Mouse (Mus musculus): ENCODE measurements around the gene Ptx4.
A peak's percentile ranks its signal among the peaks of the same experiment; 100 is the strongest.

Gene Ptx4

GRCm38 (mm10) chr17:25120406-25120805, at the start of gene Ptx4:
Gene Ptx4, plus strand, starts transcription at chr17:25120760.
- no peak for DNase-seq (ENCODE audit: low read depth, low spot score)

DNA sequence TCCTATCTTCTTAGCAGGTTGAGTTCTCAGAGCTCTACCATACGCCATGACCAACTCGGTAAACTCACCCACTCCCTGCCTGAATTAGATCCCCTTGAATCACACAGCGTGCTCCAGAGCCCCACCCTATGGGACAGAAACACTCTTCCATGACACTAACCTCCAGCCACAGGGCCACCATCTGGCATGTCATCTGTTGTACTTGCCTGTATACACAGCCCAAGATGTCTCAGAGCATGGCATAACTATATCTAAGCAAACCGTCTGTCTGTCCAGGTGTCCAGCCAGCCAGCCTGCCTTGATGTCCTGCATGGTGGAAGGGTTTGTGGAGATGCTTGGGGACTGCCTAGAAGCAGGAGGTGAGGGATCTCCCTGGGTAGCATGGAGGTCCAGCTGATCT, 43.7 kb upstream of the Ptx4 start:
- no peak for DNase-seq (ENCODE audit: low read depth, low spot score)

GRCm38 (mm10) chr17:25077771-25078372, 42.7 kb upstream of the Ptx4 start:
- DNase-seq (ENCODE audit: low read depth, low spot score), result no peak

- no peak for DNase-seq (ENCODE audit: low read depth, low spot score)
Observed at GRCm38 (mm10) chr17:25080210-25080609, 40.4 kb upstream of the Ptx4 start.

DNA sequence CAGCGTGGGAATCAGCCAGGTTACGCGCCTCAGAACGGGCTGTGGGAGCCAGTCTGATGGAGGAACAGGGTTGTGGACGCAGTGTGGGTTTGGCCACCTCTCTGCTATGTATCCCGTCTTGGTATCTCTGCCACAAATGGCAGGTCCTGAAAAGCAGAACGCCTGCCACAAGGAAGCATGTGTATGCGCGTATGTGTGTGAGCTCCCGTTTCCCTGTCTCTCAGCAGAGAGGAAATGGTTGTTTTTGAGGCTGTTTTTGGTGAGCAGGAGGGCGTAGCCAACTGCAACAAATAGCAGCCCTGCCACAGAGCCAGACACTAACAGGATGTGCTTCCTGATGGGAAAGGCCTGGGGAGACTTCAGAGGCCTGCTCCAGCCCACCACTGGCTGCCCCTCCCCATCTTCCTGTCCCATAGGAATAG, 39.6 kb upstream of the Ptx4 start:
- no peak for DNase-seq (ENCODE audit: low read depth, low spot score)

GRCm38 (mm10) chr17:25082081-25082847, 38.3 kb upstream of the Ptx4 start:
- DNase-seq (ENCODE audit: low read depth, low spot score), result no peak

DNA sequence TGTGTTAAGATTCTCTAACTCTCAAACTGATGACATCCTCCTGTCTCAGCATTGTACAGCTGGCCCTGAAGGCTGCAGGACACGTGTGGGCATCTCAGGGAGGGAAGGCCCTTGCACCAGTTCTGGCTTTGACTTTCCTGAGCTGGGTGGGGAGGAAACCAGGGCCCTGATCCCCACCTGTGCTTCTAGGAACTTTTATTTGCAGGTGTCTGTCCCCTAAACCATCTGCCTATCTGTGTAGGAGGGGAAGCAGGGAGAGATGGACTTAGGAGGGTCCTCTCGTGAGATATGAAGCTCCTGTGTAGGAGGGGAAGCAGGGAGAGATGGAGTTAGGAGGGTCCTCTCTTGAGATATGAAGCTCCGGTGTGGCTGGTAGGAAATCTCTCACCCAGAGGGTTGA, 37.7 kb upstream of the Ptx4 start:
- DNase-seq (ENCODE audit: low read depth, low spot score), result no peak

- peak; percentile 95 for DNase-seq (ENCODE audit: low read depth, low spot score)
Observed at GRCm38 (mm10) chr17:25083444-25083931, 37.1 kb upstream of the Ptx4 start, which contains the start of gene Tmem204. Gene Tmem204, minus strand, starts transcription at chr17:25083591.

GRCm38 (mm10) chr17:25084835-25085385, 35.6 kb upstream of the Ptx4 start:
- peak; percentile 18 for DNase-seq (ENCODE audit: low read depth, low spot score)

- DNase-seq (ENCODE audit: low read depth, low spot score), result no peak
Observed at GRCm38 (mm10) chr17:25086724-25087123, 33.8 kb upstream of the Ptx4 start.

- DNase-seq (ENCODE audit: low read depth, low spot score), result no peak
Observed at GRCm38 (mm10) chr17:25089158-25089557, 31.4 kb upstream of the Ptx4 start.

DNA sequence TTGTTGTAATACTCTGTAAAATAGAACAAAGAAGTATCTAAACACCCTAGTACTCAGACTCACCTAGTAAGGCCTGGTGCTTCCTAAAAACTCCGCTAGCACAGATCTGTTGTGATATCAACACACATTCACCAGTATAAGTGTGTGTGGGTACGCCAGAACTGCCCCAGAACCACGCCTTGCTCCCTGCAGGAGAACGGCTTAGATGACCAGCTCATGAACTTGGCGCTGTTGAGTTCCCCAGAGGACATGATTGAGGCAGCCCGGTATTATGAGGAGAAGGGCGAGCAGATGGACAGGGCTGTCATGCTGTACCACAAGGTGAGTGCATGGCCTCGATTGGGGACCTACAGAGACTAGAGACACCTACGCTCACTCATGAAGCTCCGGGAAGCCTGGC, 30.1 kb upstream of the Ptx4 start:
- DNase-seq (ENCODE audit: low read depth, low spot score), result no peak

GRCm38 (mm10) chr17:25096221-25096620, 24.3 kb upstream of the Ptx4 start:
- DNase-seq (ENCODE audit: low read depth, low spot score), result no peak

- no peak for DNase-seq (ENCODE audit: low read depth, low spot score)
Observed at GRCm38 (mm10) chr17:25100052-25100451, 20.5 kb upstream of the Ptx4 start.

GRCm38 (mm10) chr17:25101338-25101737, 19.2 kb upstream of the Ptx4 start:
- DNase-seq (ENCODE audit: low read depth, low spot score), result no peak

DNA sequence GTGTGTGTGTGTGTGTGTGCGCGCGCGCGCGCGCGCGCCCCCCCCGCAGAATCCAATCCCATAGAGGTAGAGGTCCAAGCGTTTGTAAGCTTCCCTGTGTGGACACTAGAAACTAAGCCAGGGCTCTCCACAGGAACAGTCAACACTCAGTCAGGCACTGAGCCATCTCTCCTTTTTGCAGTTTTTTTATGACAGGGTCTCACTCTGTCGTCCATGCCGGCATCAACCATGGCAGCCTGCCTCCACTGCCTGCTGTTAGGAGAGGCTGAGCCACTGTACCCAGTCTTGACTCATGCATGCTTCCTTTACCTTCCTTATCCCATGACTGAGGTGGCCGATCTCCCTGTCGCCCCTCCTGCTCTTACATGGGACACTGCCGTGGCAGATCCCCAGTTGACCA, 12.8 kb upstream of the Ptx4 start:
- DNase-seq (ENCODE audit: low read depth, low spot score), result no peak

DNA sequence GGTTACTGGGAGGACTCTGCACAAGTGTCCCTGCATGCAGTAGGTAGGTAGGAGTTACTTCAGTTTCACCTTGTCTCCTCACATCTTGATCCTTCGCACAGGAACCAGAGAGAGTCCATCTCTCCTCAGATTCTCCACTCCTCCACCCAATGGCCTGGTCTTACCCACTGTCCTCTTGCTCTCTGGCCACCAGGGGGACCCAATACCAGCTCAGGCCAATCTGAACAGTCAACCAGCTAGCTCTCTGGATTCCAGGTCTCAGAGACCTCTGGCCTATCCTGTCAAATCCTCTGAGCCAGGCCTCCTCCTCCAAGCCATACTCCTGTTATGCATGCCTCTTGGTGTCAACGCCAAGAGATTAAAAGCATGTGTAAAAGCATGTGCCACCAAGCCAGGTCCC, 11.0 kb upstream of the Ptx4 start:
- no peak for DNase-seq (ENCODE audit: low read depth, low spot score)

- DNase-seq (ENCODE audit: low read depth, low spot score), result no peak
Observed at GRCm38 (mm10) chr17:25110590-25110989, 10.0 kb upstream of the Ptx4 start.

DNA sequence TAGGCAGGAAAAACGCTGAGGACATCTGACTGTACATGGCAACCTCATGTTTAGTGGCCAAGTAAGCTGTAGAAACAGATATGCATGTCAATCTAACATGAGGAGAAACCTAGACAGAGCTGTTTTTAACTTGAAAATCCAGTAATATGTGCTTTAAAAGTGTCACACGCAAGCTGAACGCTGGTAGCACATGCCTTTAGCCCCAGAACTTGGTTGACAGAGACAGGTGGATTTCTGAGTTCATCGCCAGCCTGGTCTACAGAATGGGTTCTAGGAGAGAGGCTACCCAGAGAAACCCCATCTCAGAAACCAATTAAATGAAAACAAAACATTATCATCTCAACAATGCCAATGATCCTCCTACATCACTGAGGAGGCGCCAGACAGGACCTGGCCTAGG, 9.3 kb upstream of the Ptx4 start:
- no peak for DNase-seq (ENCODE audit: low read depth, low spot score)

- DNase-seq (ENCODE audit: low read depth, low spot score), result no peak
Observed at GRCm38 (mm10) chr17:25111739-25112422, 8.7 kb upstream of the Ptx4 start.

DNA sequence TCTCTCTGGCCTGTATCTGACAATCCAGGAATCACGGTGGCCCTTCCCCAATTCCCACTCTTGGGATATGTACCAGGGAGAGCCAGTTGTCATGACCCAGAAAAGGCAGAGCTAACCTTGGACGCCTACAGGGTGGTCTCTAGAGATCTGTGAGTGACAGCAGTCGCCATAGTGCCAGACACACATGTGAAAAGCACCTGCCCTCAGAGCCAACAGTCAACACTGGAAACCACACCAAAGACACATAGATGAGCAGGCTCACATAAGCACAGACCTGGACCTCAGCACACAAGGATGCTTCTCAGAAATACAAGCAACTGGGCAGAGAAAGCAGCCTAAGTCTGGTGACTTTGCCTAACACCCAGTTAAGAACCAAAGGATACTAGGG, 8.1 kb upstream of the Ptx4 start:
- no peak for DNase-seq (ENCODE audit: low read depth, low spot score)

DNA sequence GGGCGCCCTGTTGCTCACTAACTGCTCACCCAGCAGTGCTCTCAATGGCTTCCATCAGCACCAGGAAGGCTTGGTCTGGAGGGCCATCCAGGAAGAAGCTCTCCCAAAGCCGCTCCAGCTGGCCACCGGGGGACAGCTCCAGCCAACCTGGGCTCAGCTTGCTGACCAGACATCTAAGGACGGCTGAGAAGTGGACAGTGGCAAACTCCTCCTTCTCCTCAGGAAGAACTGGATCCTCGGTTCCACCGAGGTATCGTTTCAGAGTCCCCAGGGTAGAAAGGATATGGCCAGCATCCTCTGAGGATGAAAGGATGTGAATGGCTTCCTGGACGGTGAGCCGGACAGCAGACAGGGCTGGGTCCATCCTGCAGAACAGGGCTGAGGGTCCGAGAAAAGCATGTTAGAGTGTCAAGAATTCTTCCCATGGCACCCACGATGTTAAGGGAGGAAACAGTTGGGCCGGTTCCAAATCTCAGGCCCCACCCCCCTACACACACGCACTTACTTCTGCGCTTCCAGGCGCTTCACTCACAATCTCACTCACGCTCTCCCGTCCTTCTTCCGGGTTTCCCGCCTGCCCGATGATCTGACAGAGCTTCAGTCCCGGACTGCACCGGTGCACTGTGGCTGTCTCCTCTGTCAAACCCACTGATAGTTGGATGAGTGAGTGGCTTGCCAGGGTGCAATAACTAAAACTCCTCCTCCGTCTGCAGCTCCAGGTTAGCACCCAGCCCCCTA, 5.5 kb upstream of the Ptx4 start:
- no peak for DNase-seq (ENCODE audit: low read depth, low spot score)
